Mouse (Mus musculus): ENCODE data around the gene Hist1h2ap.
"Not testable (repeated sequence)": the region's sequence is repeated elsewhere in the genome, so short reads cannot be mapped to it uniquely, and the experiment has no call there.

DNA sequence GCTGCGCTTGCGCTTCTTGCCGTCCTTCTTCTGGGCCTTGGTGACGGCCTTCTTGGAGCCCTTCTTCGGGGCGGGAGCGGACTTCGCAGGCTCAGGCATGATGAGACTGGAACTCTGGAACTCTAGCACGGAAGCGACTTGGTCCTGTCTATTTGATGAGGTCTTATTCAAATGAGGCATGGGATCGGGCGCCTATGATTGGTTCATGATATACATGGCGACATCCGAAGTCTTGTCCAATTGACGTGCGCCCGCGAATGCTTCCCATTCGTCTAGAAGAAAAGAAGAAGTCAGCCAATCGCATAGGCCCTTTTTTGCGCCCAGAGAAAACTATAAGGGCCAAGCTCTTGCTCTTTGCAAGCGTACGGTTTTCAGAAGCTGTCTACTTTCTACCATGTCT lies 23.2 kb downstream of the Hist1h2ap start, which contains the start of the genes Hist1h2bq and Hist1h2ao:
- TF ChIP-seq NELFE (IDR thresholded peaks at IDR 0.05; ENCODE audit: low read depth, low read length); CTCF (IDR thresholded peaks at IDR 0.05 in 2 of 3, conservative IDR thresholded peaks at IDR 0.05 in 1 of 3; ENCODE audit: control insufficient read depth in 1 of 3, insufficient read depth in 1 of 3, low read depth in 2 of 3, low read length in 3 of 3, poor library complexity in 1 of 3, severe bottlenecking in 1 of 3); SMC3 (IDR thresholded peaks at IDR 0.05; ENCODE audit: low read depth, low read length): not testable (repeated sequence)
